Mouse (Mus musculus) C2C12 (cell line): ENCODE results near the gene Ccdc158.

Experiments
- CTCF ChIP-seq: IDR thresholded peaks from one replicate; pipeline ENCODE4 v1.5.1; 2011; ENCODE audit not compliant: control insufficient read depth, insufficient read depth, insufficient read length
- MAX ChIP-seq: IDR thresholded peaks from one replicate; pipeline ENCODE4 v1.6.1; 2011; ENCODE audit warnings: mild to moderate bottlenecking, control low read depth

- no peak for TF ChIP-seq CTCF
- TF ChIP-seq MAX = no peak
Observed at GRCm38 (mm10) chr5:92703671-92704070, 28.6 kb upstream of the Ccdc158 start.
